Mouse (Mus musculus) liver, postnatal 0 days (tissue): Measurements from ENCODE around the gene Irf2bpl. TPM values are rescaled to one million over a fixed set of nuclear protein-coding genes. Genes with fewer than 3 reads are reported as not detected.

Experiments used
- ATAC-seq: fragments of 200-750 bp; cut with Nextera tagmentation; 2 replicates; pipeline ENCODE4 v1.8.0; 2017; ENCODE audit warnings: mild to moderate bottlenecking, moderate library complexity
- DNase-seq: peaks from one replicate; pipeline ENCODE4 v3.0.0-alpha.2; 2016
- H3K27ac ChIP-seq: fragments of 300-500 bp; sonication (generic); 2 replicates; pipeline ENCODE4 v1.5.1; 2014; ENCODE audit warnings: antibody characterized with exemption, moderate library complexity, mild to moderate bottlenecking, low read depth
- H3K27me3 ChIP-seq: fragments of 300-500 bp; sonication (generic); 2 replicates; pipeline ENCODE4 v1.6.1; 2014; ENCODE audit warnings: low read length, control low read depth, mixed read lengths; ENCODE audit not compliant: insufficient read depth
- H3K36me3 ChIP-seq: fragments of 300-500 bp; sonication (generic); replicated peaks from 2 replicates; pipeline ENCODE4 v1.6.1; 2014; ENCODE audit warnings: mild to moderate bottlenecking, control low read depth, low read length, moderate library complexity, mixed read lengths; ENCODE audit not compliant: insufficient read depth
- H3K4me1 ChIP-seq: fragments of 300-500 bp; sonication (generic); 2 replicates; pipeline ENCODE4 v1.6.1; 2014; ENCODE audit warnings: antibody characterized with exemption, mild to moderate bottlenecking, control low read depth; ENCODE audit not compliant: insufficient read depth
- H3K4me2 ChIP-seq: fragments of 300-500 bp; sonication (generic); 2 replicates; pipeline ENCODE4 v1.6.1; 2014; ENCODE audit warnings: low read depth, mild to moderate bottlenecking, low read length, moderate library complexity, mixed read lengths
- H3K4me3 ChIP-seq: fragments of 300-500 bp; sonication (generic); 2 replicates; pipeline ENCODE4 v1.5.1; 2014; ENCODE audit warnings: low read depth, low read length
- H3K9ac ChIP-seq: fragments of 300-500 bp; sonication (generic); replicated peaks from 2 replicates; pipeline ENCODE4 v1.6.1; 2014; ENCODE audit warnings: mild to moderate bottlenecking, moderate library complexity
- H3K9me3 ChIP-seq: fragments of 300-500 bp; sonication (generic); 2 replicates; pipeline ENCODE4 v1.6.1; 2016; ENCODE audit warnings: mild to moderate bottlenecking, control low read depth, low read length, mixed read lengths
- CTCF ChIP-seq: sonication (generic); IDR thresholded peaks from 2 replicates; pipeline ENCODE4 v1.5.1; 2016; ENCODE audit warnings: antibody characterized with exemption, low read depth
- EP300 ChIP-seq: IDR thresholded peaks from 2 replicates; pipeline ENCODE4 v1.6.1; 2016; ENCODE audit warnings: antibody characterized with exemption, low read depth, mild to moderate bottlenecking
- WGBS: fragments of 180-500 bp; shearing (Covaris S2); extraction: QIAGEN DNeasy Blood & Tissue Kit; methylation state at CpG from one replicate; pipeline ENCODE4 v1.1.7; 2014; ENCODE audit not compliant: insufficient replicate concordance; 5-methylcytosine and 5-hydroxymethylcytosine counted together
- polyA plus RNA-seq: library from polyadenylated mRNA; unstranded; fragments of >200 nt; fragmentation: Nextera tagmentation; extraction: Ambion mirVana; gene quantifications from 2 replicates; pipeline ENCODE4 v1.2.1, GENCODE M21; 2015

Irf2bpl gene
- polyA plus RNA-seq, 1 experiment from 2014 or later, result 5.0 TPM

DNA sequence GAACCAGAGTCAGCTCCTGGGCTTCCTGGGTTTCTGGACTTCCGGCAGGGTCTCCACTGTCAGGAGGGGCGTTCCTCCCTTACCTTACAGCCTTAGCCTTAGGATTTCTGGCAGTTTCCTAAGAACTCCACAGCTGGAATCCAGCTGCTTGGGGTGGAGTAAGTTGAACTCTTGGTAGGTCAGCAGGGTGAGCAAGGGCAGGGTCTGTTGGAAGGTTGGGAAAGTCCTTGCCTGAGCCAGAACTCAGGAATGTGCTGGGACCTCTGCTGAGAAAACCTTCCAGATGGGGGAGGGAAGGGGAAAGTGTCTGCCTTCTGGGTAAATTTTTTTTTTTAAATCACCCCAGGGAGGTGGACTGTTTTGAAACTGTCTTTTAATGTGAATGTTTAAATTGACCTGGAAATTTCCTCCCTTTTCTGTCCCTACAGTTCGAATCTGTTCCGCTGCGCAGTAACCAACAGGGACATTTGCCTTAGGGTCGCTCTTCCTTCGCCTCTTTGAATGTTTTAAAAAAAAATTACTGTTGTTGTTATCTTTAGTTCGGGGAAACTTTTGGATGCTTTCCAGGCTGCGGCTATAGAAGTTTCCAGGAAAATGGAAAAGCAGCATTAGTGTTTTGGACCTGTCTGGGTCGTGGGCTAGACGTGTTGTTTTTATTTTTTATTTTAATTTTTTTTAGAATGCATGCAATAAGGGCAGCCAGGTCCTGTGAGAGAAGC lies 15.0 kb upstream of the Irf2bpl start:
- Histone ChIP-seq H3K4me1 (peaks cover 56% of the 10 kb centered on the region), H3K27ac (peak overlapping the region; percentile 55), H3K27me3 (no peaks in the 10 kb centered on the region), H3K9me3 (no peaks in the 10 kb centered on the region), H3K9ac (no peak overlapping the region), H3K4me3 (no peak overlapping the region), H3K4me2 (no peak overlapping the region), H3K36me3 (no peaks in the 10 kb centered on the region)
- no peak for ATAC-seq
- 63% methylated on average over 11 of the region's 11 CpGs for WGBS
- DNase-seq, result peak; percentile 23
- peak; percentile 23; the same call in 1 of the 2 replicates for TF ChIP-seq EP300
- no peak for TF ChIP-seq CTCF

DNA sequence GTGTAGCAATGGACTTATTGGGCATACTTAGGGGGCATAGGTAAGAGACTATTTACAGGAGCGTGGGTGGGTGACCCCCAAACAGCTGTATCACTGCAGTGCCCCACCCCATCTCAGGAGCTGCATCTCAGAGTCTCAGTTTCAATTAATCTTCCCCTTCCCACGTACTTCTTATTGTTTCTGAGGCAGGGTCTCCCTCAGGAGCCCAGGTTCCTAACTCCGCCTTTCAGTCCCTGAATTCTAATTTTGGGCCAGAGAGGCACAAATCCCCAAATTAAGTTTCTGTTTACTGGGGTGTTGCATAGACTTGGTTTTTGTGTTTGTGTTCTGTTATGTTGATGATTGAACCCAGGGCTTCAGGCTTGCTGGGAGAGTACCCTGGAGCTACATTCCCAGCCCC lies 13.8 kb upstream of the Irf2bpl start:
- no peaks in the 10 kb centered on the region for H3K36me3 ChIP-seq
- TF ChIP-seq CTCF (no peak), EP300 (no peak)
- 77% methylated on average over 3 of the region's 3 CpGs for WGBS
- no peak overlapping the region for H3K27ac ChIP-seq
- H3K9me3 ChIP-seq, result no peaks in the 10 kb centered on the region
- no peak overlapping the region for H3K4me2 ChIP-seq
- H3K27me3 ChIP-seq, result no peaks in the 10 kb centered on the region
- DNase-seq (no peak), ATAC-seq (no peak)
- peaks cover 56% of the 10 kb centered on the region for H3K4me1 ChIP-seq
- H3K9ac ChIP-seq, result no peak overlapping the region
- no peak overlapping the region for H3K4me3 ChIP-seq

GRCm38 (mm10) chr12:86897769-86898273 lies 13.2 kb upstream of the Irf2bpl start:
- DNase-seq, result no peak
- H3K9me3 ChIP-seq, result no peaks in the 10 kb centered on the region
- no peak for TF ChIP-seq EP300
- no peak for TF ChIP-seq CTCF
- peak overlapping the region; percentile 2; the same call in 1 of the 2 replicates for H3K4me2 ChIP-seq
- H3K4me3 ChIP-seq, result no peak overlapping the region
- 81% methylated on average over 7 of the region's 7 CpGs for WGBS
- H3K36me3 ChIP-seq, result no peaks in the 10 kb centered on the region
- H3K27ac ChIP-seq, result peak overlapping the region; percentile 99
- ATAC-seq, result no peak
- peaks cover 62% of the 10 kb centered on the region for H3K4me1 ChIP-seq
- H3K27me3 ChIP-seq, result no peaks in the 10 kb centered on the region
- H3K9ac ChIP-seq, result peak overlapping the region; percentile 1; the same call in 1 of the 2 replicates

DNA sequence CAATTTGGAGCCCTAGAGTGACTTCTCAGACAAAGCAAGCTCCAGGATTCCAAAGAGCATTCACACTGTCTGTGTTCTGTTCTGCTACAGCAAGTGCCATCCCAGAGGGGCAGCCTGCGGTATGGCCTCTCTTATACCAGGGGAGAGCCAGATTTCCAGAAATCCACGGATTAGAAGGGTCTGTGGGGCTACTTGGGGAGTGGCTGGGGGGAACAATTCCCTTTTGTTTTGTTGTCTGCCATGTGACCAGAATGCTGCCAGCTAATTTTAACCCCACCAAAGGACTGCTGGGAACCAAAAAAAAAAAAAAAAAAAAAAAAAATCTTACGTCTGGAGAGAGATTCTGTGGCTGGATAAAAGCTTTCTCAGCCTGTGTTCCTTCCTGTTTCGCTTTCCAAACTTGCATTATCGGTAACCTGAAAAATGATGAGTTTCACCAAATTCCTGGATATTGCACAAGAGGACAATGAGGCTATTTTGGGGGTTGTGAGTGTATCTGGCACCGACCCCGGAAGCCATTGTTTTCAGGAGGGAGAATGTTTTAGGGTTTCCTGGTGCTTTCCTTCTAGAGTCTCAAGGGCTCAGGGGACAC lies 12.4 kb upstream of the Irf2bpl start:
- H3K36me3 ChIP-seq, result no peaks in the 10 kb centered on the region
- H3K27me3 ChIP-seq, result no peaks in the 10 kb centered on the region
- no peaks in the 10 kb centered on the region for H3K9me3 ChIP-seq
- 18% methylated on average over 7 of the region's 7 CpGs for WGBS
- peak overlapping the region; percentile 99 for H3K27ac ChIP-seq
- TF ChIP-seq EP300 (peak; percentile 90), CTCF (no peak)
- DNase-seq, result peak; percentile 35
- ATAC-seq, result no peak
- no peak overlapping the region for H3K4me3 ChIP-seq
- H3K9ac ChIP-seq, result peak overlapping the region; percentile 34
- peak overlapping the region; percentile 22; the same call in 1 of the 2 replicates for H3K4me2 ChIP-seq
- peaks cover 69% of the 10 kb centered on the region for H3K4me1 ChIP-seq

DNA sequence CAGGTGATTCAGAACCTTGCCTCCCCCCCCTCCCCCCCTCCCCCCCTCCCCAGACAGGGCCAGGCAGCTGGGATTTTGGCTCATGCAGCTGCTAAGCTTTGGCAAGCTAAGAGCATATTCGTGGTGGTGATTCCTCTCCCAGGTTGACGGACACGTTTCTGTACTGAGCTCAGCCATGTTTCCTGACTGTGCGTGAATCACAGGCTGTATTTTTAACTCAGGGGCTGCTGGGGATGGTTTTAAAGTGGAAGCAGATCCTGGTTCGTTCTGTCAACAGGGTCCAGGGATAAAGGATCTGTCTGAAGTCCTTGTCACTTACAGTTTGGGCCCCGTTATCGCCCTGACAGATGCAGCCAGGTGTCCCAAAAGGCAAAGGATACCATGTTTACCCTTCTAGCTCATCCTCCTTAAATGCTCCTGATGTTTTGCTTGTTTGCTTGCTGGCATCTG lies 11.9 kb upstream of the Irf2bpl start:
- 0 out of 2 replicates have a peak overlapping the region, but pooled peaks have one; percentile 22 for H3K4me2 ChIP-seq
- DNase-seq, result no peak
- no peak overlapping the region for H3K4me3 ChIP-seq
- peak overlapping the region; percentile 34; the same call in 1 of the 2 replicates for H3K9ac ChIP-seq
- ATAC-seq, result no peak
- WGBS, result 49% methylated on average over 7 of the region's 7 CpGs
- no peaks in the 10 kb centered on the region for H3K36me3 ChIP-seq
- H3K27me3 ChIP-seq, result no peaks in the 10 kb centered on the region
- no peaks in the 10 kb centered on the region for H3K9me3 ChIP-seq
- peak overlapping the region; percentile 99 for H3K27ac ChIP-seq
- peaks cover 74% of the 10 kb centered on the region for H3K4me1 ChIP-seq
- no peak for TF ChIP-seq CTCF
- no peak for TF ChIP-seq EP300

DNA sequence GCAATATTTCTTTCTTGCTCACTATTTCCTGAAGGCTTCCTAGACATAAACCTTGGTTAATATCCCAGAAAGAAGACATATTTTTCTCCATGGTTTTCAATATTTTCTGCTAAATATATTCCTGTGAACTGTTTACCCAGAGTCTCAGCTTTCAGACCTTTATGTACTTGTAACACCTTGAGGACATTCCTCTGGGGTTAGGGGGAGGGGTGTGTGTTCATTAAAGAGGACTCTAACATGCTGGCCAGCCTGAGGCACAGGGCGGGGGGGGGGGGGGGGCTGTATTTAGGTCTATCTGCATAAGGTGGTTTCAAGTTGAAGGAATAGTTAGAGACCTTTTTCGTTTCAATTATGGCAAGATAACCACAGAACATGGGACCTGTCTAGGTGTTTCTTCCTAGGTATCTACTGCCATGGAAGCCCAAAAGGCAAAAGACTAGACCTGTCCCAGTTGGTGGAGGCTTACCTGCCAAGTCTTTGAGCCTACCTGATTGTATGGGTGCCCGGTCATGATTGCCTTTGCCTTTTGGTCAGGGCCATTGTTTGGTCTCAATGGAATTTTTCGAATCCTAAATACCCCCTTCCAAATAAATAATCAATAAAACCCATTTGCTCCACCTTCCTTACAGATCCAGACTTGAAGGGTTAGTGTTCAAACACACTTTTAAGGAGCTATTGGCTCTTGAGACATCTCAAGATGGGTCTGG lies 11.3 kb upstream of the Irf2bpl start:
- Histone ChIP-seq H3K9ac (no peak overlapping the region), H3K27me3 (no peaks in the 10 kb centered on the region), H3K9me3 (no peaks in the 10 kb centered on the region), H3K4me3 (no peak overlapping the region), H3K27ac (peak overlapping the region; percentile 99), H3K4me2 (no peak overlapping the region), H3K4me1 (peaks cover 74% of the 10 kb centered on the region), H3K36me3 (no peaks in the 10 kb centered on the region)
- TF ChIP-seq CTCF, result no peak
- no peak for TF ChIP-seq EP300
- no peak for DNase-seq
- ATAC-seq, result no peak
- 63% methylated on average over 4 of the region's 4 CpGs for WGBS
